Mouse (Mus musculus) liver, adult 2 months (tissue): ENCODE measurements around the gene Ehd2. TPM values are rescaled to one million over a fixed set of nuclear protein-coding genes. Genes with fewer than 3 reads are reported as not detected.

ENCODE experiments used
- DNase-seq: peaks from one replicate; pipeline ENCODE4 v3.0.0-alpha.2; 2011; ENCODE audit warnings: low read depth, low spot score; ENCODE audit errors: extremely low read depth
- H3K27ac ChIP-seq: fragments of 200-500 bp; replicated peaks from 2 replicates; pipeline ENCODE4 v1.5.1; 2012; ENCODE audit warnings: low read depth, mild to moderate bottlenecking, control low read depth, inconsistent platforms, low read length; ENCODE audit not compliant: insufficient read depth
- H3K27me3 ChIP-seq: fragments of 200-500 bp; 2 replicates; pipeline ENCODE4 v1.6.1; 2012; ENCODE audit warnings: mild to moderate bottlenecking, moderate library complexity, low read length, inconsistent platforms; ENCODE audit not compliant: control insufficient read depth, insufficient read depth
- H3K36me3 ChIP-seq: fragments of 200-500 bp; 2 replicates; pipeline ENCODE4 v1.6.1; 2012; ENCODE audit warnings: low read length, inconsistent platforms; ENCODE audit not compliant: control insufficient read depth, insufficient read depth
- H3K4me1 ChIP-seq: fragments of 200-500 bp; 2 replicates; pipeline ENCODE4 v1.6.1; 2011; ENCODE audit warnings: low read length; ENCODE audit not compliant: control insufficient read depth, insufficient read depth
- H3K4me3 ChIP-seq: fragments of 200-500 bp; 2 replicates; pipeline ENCODE4 v1.5.1; 2011; ENCODE audit warnings: low read depth, mild to moderate bottlenecking, control low read depth, low read length, moderate library complexity; ENCODE audit not compliant: insufficient read depth
- H3K79me2 ChIP-seq: fragments of 200-500 bp; 2 replicates; pipeline ENCODE4 v1.6.1; 2012; ENCODE audit warnings: inconsistent platforms, mild to moderate bottlenecking, low read length, moderate library complexity; ENCODE audit not compliant: control insufficient read depth, insufficient read depth
- H3K9ac ChIP-seq: fragments of 200-500 bp; 2 replicates; pipeline ENCODE4 v1.6.1; 2012; ENCODE audit warnings: low read depth, mild to moderate bottlenecking, control low read depth, inconsistent platforms, low read length
- CTCF ChIP-seq: fragments of 200-500 bp; IDR thresholded peaks from 2 replicates; pipeline ENCODE4 v1.5.1; 2011; ENCODE audit warnings: low read depth, low read length, control low read depth
- POLR2A ChIP-seq: fragments of 200-500 bp; IDR thresholded peaks from 2 replicates; pipeline ENCODE4 v1.6.1; 2011; ENCODE audit warnings: low read length, control low read depth; ENCODE audit not compliant: insufficient read depth; ENCODE audit errors: extremely low read depth
- WGBS: fragments of 180-500 bp; shearing (Covaris S2); methylation state at CpG from one replicate; pipeline ENCODE4 v1.1.7; 2018; 5-methylcytosine and 5-hydroxymethylcytosine counted together
- polyA plus RNA-seq: library from polyadenylated mRNA; depleted of rRNA; stranded (reverse); fragments of >200 nt; gene quantifications from 2 replicates; pipeline ENCODE4 v1.2.3, GENCODE M21; 2012; rRNA removed
- total RNA-seq: library from RNA; depleted of rRNA; stranded (reverse); fragments of >200 nt; gene quantifications from 2 replicates; pipeline ENCODE4 v1.2.3, GENCODE M21; 2014; rRNA removed

The Ehd2 gene
- total and polyA plus RNA-seq, 2 experiments, result 1.0 to 1.7 TPM

DNA sequence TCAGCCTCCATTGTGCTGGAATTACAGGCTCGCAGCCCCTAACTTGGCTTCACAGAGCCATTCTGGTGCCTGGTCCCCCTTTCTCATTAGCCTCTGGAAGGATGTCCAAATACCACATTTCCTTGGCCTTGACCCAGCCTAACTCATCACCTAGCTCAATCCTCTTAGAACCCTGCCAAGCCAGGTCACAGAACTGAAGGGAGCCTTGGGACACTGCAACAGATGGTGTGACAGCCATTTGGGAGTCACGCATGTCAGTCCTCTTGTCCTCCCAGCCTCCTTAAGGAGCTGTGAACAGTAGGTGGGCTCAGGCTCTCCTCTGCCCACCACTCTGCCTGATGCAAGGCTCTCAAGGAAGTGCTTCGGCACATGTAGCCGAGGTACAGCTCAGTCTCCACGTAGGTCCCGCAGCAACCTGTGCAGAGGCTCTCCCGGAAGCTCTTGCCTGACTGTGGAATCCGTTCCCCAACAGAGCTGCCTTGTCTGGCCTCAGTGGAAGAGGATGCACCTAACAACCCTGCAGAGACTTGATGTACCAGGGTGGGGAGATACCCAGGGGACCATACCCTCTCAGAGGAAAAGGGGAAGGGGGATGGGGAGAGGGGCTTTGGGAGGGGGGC lies 59.3 kb downstream of the Ehd2 start:
- WGBS, result 80% methylated on average over 8 of the region's 8 CpGs
- no peak overlapping the region for H3K4me3 ChIP-seq
- no peaks in the 10 kb centered on the region for H3K79me2 ChIP-seq
- no peaks in the 10 kb centered on the region for H3K4me1 ChIP-seq
- no peak for DNase-seq
- TF ChIP-seq POLR2A (no peak), CTCF (no peak)
- H3K9ac ChIP-seq, result no peak overlapping the region
- H3K27ac ChIP-seq, result no peak overlapping the region
- no peaks in the 10 kb centered on the region for H3K27me3 ChIP-seq
- H3K36me3 ChIP-seq, result no peaks in the 10 kb centered on the region

DNA sequence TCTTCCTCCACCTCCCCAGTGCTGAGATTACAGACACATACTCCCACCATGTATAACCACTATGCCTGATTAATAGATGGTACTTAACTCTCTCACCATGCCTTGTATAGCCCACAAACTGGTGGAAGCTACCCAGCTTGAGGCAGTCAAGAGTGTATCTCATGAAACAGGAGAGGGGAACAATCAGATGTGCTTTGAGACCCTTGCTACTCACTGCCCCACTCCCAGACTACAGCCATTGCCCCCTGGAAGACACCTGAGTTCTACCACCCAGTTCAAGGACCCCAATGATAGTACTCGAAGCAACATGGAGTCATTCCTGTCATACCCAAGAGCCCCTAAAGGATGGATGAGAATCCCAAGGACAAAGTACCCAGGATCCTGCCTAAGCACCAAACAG lies 60.8 kb downstream of the Ehd2 start:
- no peak for DNase-seq
- no peaks in the 10 kb centered on the region for H3K27me3 ChIP-seq
- no peak overlapping the region for H3K9ac ChIP-seq
- no peaks in the 10 kb centered on the region for H3K36me3 ChIP-seq
- H3K79me2 ChIP-seq, result no peaks in the 10 kb centered on the region
- 92% methylated on average over 1 of the region's 1 CpGs for WGBS
- H3K27ac ChIP-seq, result no peak overlapping the region
- TF ChIP-seq CTCF (no peak), POLR2A (no peak)
- H3K4me3 ChIP-seq, result no peak overlapping the region
- H3K4me1 ChIP-seq, result no peaks in the 10 kb centered on the region

DNA sequence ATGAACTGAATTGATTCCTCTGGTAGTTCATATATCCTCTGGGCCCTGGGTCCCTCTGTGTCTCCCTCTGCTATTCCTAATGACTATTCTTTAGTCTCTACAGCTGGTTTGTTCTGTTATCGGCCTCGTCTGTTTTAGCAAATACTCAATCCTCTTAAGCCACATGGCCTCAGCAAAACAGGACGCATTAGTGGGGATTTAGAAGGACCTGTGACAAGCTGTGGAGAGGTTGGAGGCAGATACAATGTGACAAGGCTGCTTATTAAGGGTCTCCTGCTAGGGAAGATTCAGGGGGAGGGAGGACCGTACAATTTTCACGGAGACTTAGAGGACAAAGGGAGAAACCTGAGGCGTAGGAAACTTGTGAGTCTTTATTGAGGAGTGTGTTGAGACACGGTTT lies 61.5 kb downstream of the Ehd2 start:
- no peaks in the 10 kb centered on the region for H3K4me1 ChIP-seq
- H3K4me3 ChIP-seq, result no peak overlapping the region
- 80% methylated on average over 7 of the region's 7 CpGs for WGBS
- H3K9ac ChIP-seq, result no peak overlapping the region
- DNase-seq, result no peak
- H3K27ac ChIP-seq, result no peak overlapping the region
- H3K79me2 ChIP-seq, result no peaks in the 10 kb centered on the region
- H3K27me3 ChIP-seq, result no peaks in the 10 kb centered on the region
- H3K36me3 ChIP-seq, result no peaks in the 10 kb centered on the region
- TF ChIP-seq POLR2A (no peak), CTCF (no peak)

GRCm38 (mm10) chr7:15901366-15902048 lies 65.9 kb downstream of the Ehd2 start:
- H3K9ac ChIP-seq, result no peak overlapping the region
- no peak overlapping the region for H3K4me3 ChIP-seq
- no peaks in the 10 kb centered on the region for H3K4me1 ChIP-seq
- DNase-seq, result no peak
- H3K27me3 ChIP-seq, result no peaks in the 10 kb centered on the region
- TF ChIP-seq POLR2A (no peak), CTCF (no peak)
- H3K79me2 ChIP-seq, result no peaks in the 10 kb centered on the region
- no peak overlapping the region for H3K27ac ChIP-seq
- WGBS, result 74% methylated on average over 9 of the region's 9 CpGs
- H3K36me3 ChIP-seq, result no peaks in the 10 kb centered on the region

Other genes starting within 250 kb of the Ehd2 start
- not detected in 2 replicates for gene Obox5, start 217.4 kb downstream of the Ehd2 start, total RNA-seq
- not detected in 2 replicates for gene Obox5, start 217.4 kb downstream of the Ehd2 start, polyA plus RNA-seq
- not detected in 2 replicates for gene Obox6, start 127.9 kb downstream of the Ehd2 start, total RNA-seq
- gene Obox6, start 127.9 kb downstream of the Ehd2 start, polyA plus RNA-seq, result not detected in 2 replicates
- gene Crx, start 87.6 kb downstream of the Ehd2 start, total RNA-seq, result not detected in 2 replicates
- not detected in 2 replicates for gene Crx, start 87.6 kb downstream of the Ehd2 start, polyA plus RNA-seq
- not detected in 2 replicates for gene Crxos, start 85.0 kb downstream of the Ehd2 start, total RNA-seq
- gene Crxos, start 85.0 kb downstream of the Ehd2 start, polyA plus RNA-seq, result not detected in 2 replicates
- 67.9 and 68.1 TPM in 2 replicates for gene Selenow, start 45.2 kb downstream of the Ehd2 start, total RNA-seq
- 250 and 292 TPM in 2 replicates for gene Selenow, start 45.2 kb downstream of the Ehd2 start, polyA plus RNA-seq
- gene Nop53, start 21.5 kb downstream of the Ehd2 start, total RNA-seq, result 57.3 and 59.6 TPM in 2 replicates
- 65.2 and 69.5 TPM in 2 replicates for gene Nop53, start 21.5 kb downstream of the Ehd2 start, polyA plus RNA-seq
- gene Bicra, start 80.4 kb upstream of the Ehd2 start, total RNA-seq, result 0.55 and 0.87 TPM in 2 replicates
- 3.6 and 4.6 TPM in 2 replicates for gene Bicra, start 80.4 kb upstream of the Ehd2 start, polyA plus RNA-seq
- not detected in 2 replicates for gene Zfp541, start 94.2 kb upstream of the Ehd2 start, total RNA-seq
- 0.02 TPM in 1 of 2 replicates, not detected in the other for gene Zfp541, start 94.2 kb upstream of the Ehd2 start, polyA plus RNA-seq
- 47.4 and 58.7 TPM in 2 replicates for gene Napa, start 130.9 kb upstream of the Ehd2 start, total RNA-seq
- 101 and 146 TPM in 2 replicates for gene Napa, start 130.9 kb upstream of the Ehd2 start, polyA plus RNA-seq
- 18.0 and 19.9 TPM in 2 replicates for gene Kptn, start 152.3 kb upstream of the Ehd2 start, total RNA-seq
- 23.1 and 25.7 TPM in 2 replicates for gene Kptn, start 152.3 kb upstream of the Ehd2 start, polyA plus RNA-seq
- 0.07 TPM in 1 of 2 replicates, not detected in the other for gene Slc8a2, start 162.3 kb upstream of the Ehd2 start, total RNA-seq
- 0.06 TPM in 1 of 2 replicates, not detected in the other for gene Slc8a2, start 162.3 kb upstream of the Ehd2 start, polyA plus RNA-seq
- 0.46 and 0.94 TPM in 2 replicates for gene Meis3, start 207.5 kb upstream of the Ehd2 start, total RNA-seq
- 0.87 and 2.0 TPM in 2 replicates for gene Meis3, start 207.5 kb upstream of the Ehd2 start, polyA plus RNA-seq